18 mouse cellular contexts compared by ENCODE assay signal in the genomic region with DNA sequence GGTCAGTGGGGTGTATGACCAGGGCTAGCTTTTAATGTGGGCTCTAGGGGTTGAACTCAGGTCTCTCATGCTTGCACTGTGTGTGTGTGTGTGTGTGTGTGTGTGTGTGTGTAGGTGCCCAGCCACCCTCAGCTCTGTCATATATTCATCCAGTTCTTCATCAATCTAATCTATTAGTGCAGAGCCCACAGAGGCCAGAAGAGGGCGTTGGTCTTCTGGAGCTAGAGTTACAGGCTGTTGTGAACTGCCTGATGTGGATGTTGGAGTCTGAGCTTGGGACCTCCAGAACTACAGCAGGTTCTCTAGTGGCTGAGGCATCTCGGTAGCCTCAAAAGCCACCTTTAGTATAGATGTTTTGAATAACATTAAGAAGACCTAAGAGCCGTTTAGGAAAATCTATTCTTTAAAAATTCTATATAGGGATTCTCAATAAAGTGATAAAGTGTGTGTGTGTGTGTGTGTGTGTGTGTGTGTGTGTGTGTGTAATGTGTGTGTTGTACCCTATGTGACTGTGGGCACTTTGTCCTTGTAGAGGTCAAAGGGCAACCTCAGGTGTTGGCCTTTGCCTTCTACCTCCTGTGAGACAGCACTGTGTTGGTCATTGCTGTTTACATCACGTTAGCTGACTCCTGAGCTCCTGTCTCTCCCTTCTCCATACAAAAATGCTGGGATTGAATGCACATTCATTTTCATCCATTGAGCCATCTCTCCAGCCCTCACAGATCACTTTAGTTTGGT.
A peak's percentile ranks its signal among the peaks of the same experiment; 100 is the strongest.
DNase-seq lines count a peak whose midpoint lies in the region; TF ChIP-seq lines count a peak whose summit lies in the region.
"Had no signal": no experiment of that assay in that cellular context is flagged by ENCODE, and none has a peak within 500 bp of the region (broad histone marks: within the 10 kb centered on the region; RNA-seq: fewer than 3 reads in every experiment).

No protein-coding gene starts in this region.

- intact Hi-C loops in gastrocnemius, adult 2 months (cut with DNase I) = loop anchor here (2.0 kb wide), 1 partner anchor 129 kb away; no protein-coding TSS in a partner anchor

- no peak for TF ChIP-seq EP300 in MEL (IDR thresholded peaks at IDR 0.05; ENCODE audit: low read depth in 1 of 2, low read length in 2 of 2)

- no peak for DNase-seq in gastrocnemius, adult 2 months
- DNase-seq in gastrocnemius, postnatal 25 days = no peak
- DNase-seq in layer of hippocampus, adult 2 months (ENCODE audit: low spot score in 2 of 2) = no peak
- DNase-seq in layer of hippocampus, postnatal 36 days = no peak
- DNase-seq in MEL (ENCODE audit: low read depth, low spot score) = peak; percentile 40
- DNase-seq in lung, postnatal 36 days = no peak
- DNase-seq in spleen, postnatal 14 days (ENCODE audit: low spot score in 2 of 2) = no peak

- H3K27me3 ChIP-seq in E14TG2a.4 (ENCODE audit: insufficient read depth, low read length) (no peaks in the 10 kb centered on the region), MEL (ENCODE audit: control insufficient read depth in 1 of 2, insufficient read depth in 2 of 2, low read length in 2 of 2) (no peaks in the 10 kb centered on the region)
- H3K27me3 ChIP-seq: CH12.LX; heart, embryonic 15.5 days; hindbrain, embryonic 12.5 days; limb, embryonic 12.5 days; lung, embryonic 15.5 days; megakaryocyte, embryonic 14.5 days; midbrain, embryonic 13.5 days; neural tube, embryonic 13.5 days had no signal

- H3K4me3 ChIP-seq in gastrocnemius, adult 2 months = no peak overlapping the region
- no peak overlapping the region for H3K4me3 ChIP-seq in layer of hippocampus, adult 2 months
- H3K4me3 ChIP-seq in E14TG2a.4 (replicated peaks; ENCODE audit: low read length) (no peak overlapping the region), MEL (ENCODE audit: control insufficient read depth in 1 of 2, insufficient read depth in 1 of 2, low read depth in 2 of 2, low read length in 2 of 2) (no peak overlapping the region)
- H3K4me3 ChIP-seq: heart, embryonic 10.5 days; heart, embryonic 15.5 days; hindbrain, embryonic 12.5 days; limb, embryonic 12.5 days; lung, embryonic 15.5 days; megakaryocyte, embryonic 14.5 days; midbrain, embryonic 13.5 days; neural tube, embryonic 13.5 days had no signal

- H3K79me2 ChIP-seq in MEL (ENCODE audit: control insufficient read depth, insufficient read depth, low read length, poor library complexity) = no peaks in the 10 kb centered on the region

- no peak overlapping the region for H3K9ac ChIP-seq in MEL (ENCODE audit: control insufficient read depth, low read depth, low read length, poor library complexity, severe bottlenecking)
- H3K9ac ChIP-seq: heart, embryonic 15.5 days; hindbrain, embryonic 12.5 days; limb, embryonic 12.5 days; liver, embryonic 14.5 days; lung, embryonic 15.5 days; midbrain, embryonic 13.5 days; neural tube, embryonic 13.5 days had no signal

- no peaks in the 10 kb centered on the region for H3K9me3 ChIP-seq in E14TG2a.4 (ENCODE audit: low read length)
- H3K9me3 ChIP-seq in MEL (replicated peaks; ENCODE audit: insufficient read depth, low read length) = no peaks in the 10 kb centered on the region
- H3K9me3 ChIP-seq: heart, embryonic 10.5 days; hindbrain, embryonic 12.5 days; limb, embryonic 12.5 days; lung, embryonic 15.5 days; neural tube, embryonic 13.5 days had no signal

- no peaks in the 10 kb centered on the region for H3K4me1 ChIP-seq in E14TG2a.4 (replicated peaks; ENCODE audit: low read depth, low read length)
- peaks cover 2 to 10% of the 10 kb centered on the region in 2 experiments; a peak in 3 of 4 replicates for H3K4me1 ChIP-seq in MEL (ENCODE audit: control insufficient read depth in 1 of 2, insufficient read depth in 2 of 2, low read length in 2 of 2)
- H3K4me1 ChIP-seq: hindbrain, embryonic 12.5 days; limb, embryonic 12.5 days; midbrain, embryonic 13.5 days had no signal

- no peak for TF ChIP-seq POLR2A in MEL (IDR thresholded peaks at IDR 0.05; ENCODE audit: control insufficient read depth in 1 of 2, insufficient read depth in 1 of 2, low read depth in 1 of 2, low read length in 2 of 2, poor library complexity in 1 of 2)

- peak overlapping the region; percentile 48; the same call in 1 of the 2 replicates for H3K27ac ChIP-seq in gastrocnemius, adult 2 months
- no peak overlapping the region for H3K27ac ChIP-seq in layer of hippocampus, adult 2 months
- no peak overlapping the region for H3K27ac ChIP-seq in MEL (ENCODE audit: control insufficient read depth, low read depth, low read length)
- H3K27ac ChIP-seq: heart, embryonic 10.5 days; heart, embryonic 15.5 days; hindbrain, embryonic 12.5 days; limb, embryonic 12.5 days; liver, embryonic 14.5 days; lung, embryonic 15.5 days; midbrain, embryonic 13.5 days; neural tube, embryonic 13.5 days had no signal

- TF ChIP-seq RAD21 in MEL (IDR thresholded peaks at IDR 0.05; ENCODE audit: low read depth, low read length) = no peak

- H3K36me3 ChIP-seq in E14TG2a.4 (ENCODE audit: insufficient read depth, low read length) (peaks cover 4% of the 10 kb centered on the region; the same call in 1 of the 2 replicates), MEL (ENCODE audit: control insufficient read depth in 1 of 2, insufficient read depth in 2 of 2, low read length in 2 of 2) (peaks cover 0 to 9% of the 10 kb centered on the region in 2 experiments; a peak in 2 of 4 replicates)

- peak; percentile 7; the same call in 1 of the 2 replicates for TF ChIP-seq CTCF in gastrocnemius, adult 2 months (IDR thresholded peaks at IDR 0.05)
- peak; percentile 51 for TF ChIP-seq CTCF in layer of hippocampus, adult 2 months (conservative IDR thresholded peaks at IDR 0.05)
- peak; percentile 20; the same call in 1 of the 2 replicates for TF ChIP-seq CTCF in E14TG2a.4 (conservative IDR thresholded peaks at IDR 0.05; ENCODE audit: low read length)
- TF ChIP-seq CTCF in MEL (IDR thresholded peaks at IDR 0.05 in 2 of 3, conservative IDR thresholded peaks at IDR 0.05 in 1 of 3; ENCODE audit: control insufficient read depth in 1 of 3, insufficient read depth in 1 of 3, low read depth in 2 of 3, low read length in 3 of 3, poor library complexity in 1 of 3, severe bottlenecking in 1 of 3) = peak in 2 of 3 experiments; percentile 29 to 46; a peak in 4 of 6 replicates

TF ChIP-seq in MEL, 35 proteins besides CTCF, POLR2A, EP300 and RAD21:
- no peak for TF ChIP-seq ETS1 (IDR thresholded peaks at IDR 0.05; ENCODE audit: low read depth, low read length)
- TF ChIP-seq ZC3H11A (IDR thresholded peaks at IDR 0.05; ENCODE audit: low read depth, low read length) = no peak
- no peak for TF ChIP-seq NRF1 (IDR thresholded peaks at IDR 0.05; ENCODE audit: insufficient read depth, low read depth, low read length, poor library complexity, severe bottlenecking)
- TF ChIP-seq MAFK (IDR thresholded peaks at IDR 0.05; ENCODE audit: borderline replicate concordance, low read depth, low read length) = no peak
- no peak for TF ChIP-seq MAZ (IDR thresholded peaks at IDR 0.05; ENCODE audit: low read depth, low read length)
- no peak for TF ChIP-seq SIN3A (IDR thresholded peaks at IDR 0.05; ENCODE audit: low read length)
- TF ChIP-seq ZMIZ1 (IDR thresholded peaks at IDR 0.05; ENCODE audit: low read depth, low read length) = no peak
- TF ChIP-seq USF2 (IDR thresholded peaks at IDR 0.05; ENCODE audit: borderline replicate concordance in 1 of 2, insufficient read depth in 1 of 2, low read depth in 1 of 2, low read length in 2 of 2) = no peak
- no peak for TF ChIP-seq MEF2A (IDR thresholded peaks at IDR 0.05; ENCODE audit: extremely low read depth, insufficient replicate concordance, low read depth, low read length, poor library complexity, severe bottlenecking)
- no peak for TF ChIP-seq CHD2 (IDR thresholded peaks at IDR 0.05; ENCODE audit: low read length)
- no peak for TF ChIP-seq MAX (IDR thresholded peaks at IDR 0.05; ENCODE audit: low read length)
